Mouse (Mus musculus) hindbrain, embryonic 11.5 days (tissue): ENCODE results near the gene Bcl2l11. TPM values are rescaled to one million over a fixed set of nuclear protein-coding genes. Genes with fewer than 3 reads are reported as not detected.

ENCODE experiments used
- ATAC-seq: fragments of 200-750 bp; cut with Nextera tagmentation; 2 replicates; pipeline ENCODE4 v1.8.0; 2017; ENCODE audit warnings: mild to moderate bottlenecking, moderate TSS enrichment, moderate library complexity; ENCODE audit not compliant: low FRiP score
- DNase-seq: peaks from one replicate; pipeline ENCODE4 v3.0.0-alpha.2; 2015; ENCODE audit warnings: low spot score
- H3K27ac ChIP-seq: fragments of 300-500 bp; sonication (generic); 2 replicates; pipeline ENCODE4 v1.5.1; 2014; ENCODE audit warnings: mild to moderate bottlenecking, low read depth, low read length
- H3K27me3 ChIP-seq: fragments of 300-500 bp; sonication (generic); 2 replicates; pipeline ENCODE4 v1.6.1; 2014; ENCODE audit warnings: mild to moderate bottlenecking, low read length, moderate library complexity, mixed read lengths; ENCODE audit not compliant: control insufficient read depth, insufficient read depth
- H3K36me3 ChIP-seq: fragments of 300-500 bp; sonication (generic); 2 replicates; pipeline ENCODE4 v1.6.1; 2014; ENCODE audit warnings: mild to moderate bottlenecking, low read length, moderate library complexity, mixed read lengths; ENCODE audit not compliant: control insufficient read depth, insufficient read depth
- H3K4me1 ChIP-seq: fragments of 300-500 bp; sonication (generic); replicated peaks from 2 replicates; pipeline ENCODE4 v1.6.1; 2014; ENCODE audit warnings: low read length, mixed read lengths; ENCODE audit not compliant: control insufficient read depth, insufficient read depth
- H3K4me2 ChIP-seq: fragments of 300-500 bp; sonication (generic); replicated peaks from 2 replicates; pipeline ENCODE4 v1.6.1; 2014; ENCODE audit warnings: mild to moderate bottlenecking, low read depth, low read length
- H3K4me3 ChIP-seq: fragments of 300-500 bp; sonication (generic); 2 replicates; pipeline ENCODE4 v1.5.1; 2014; ENCODE audit warnings: low read depth, low read length
- H3K9ac ChIP-seq: fragments of 300-500 bp; sonication (generic); 2 replicates; pipeline ENCODE4 v1.6.1; 2014; ENCODE audit warnings: low read depth, low read length
- H3K9me3 ChIP-seq: fragments of 300-500 bp; sonication (generic); 2 replicates; pipeline ENCODE4 v1.6.1; 2016; ENCODE audit warnings: low read length; ENCODE audit not compliant: control insufficient read depth
- WGBS: fragments of 180-500 bp; shearing (Covaris S2); extraction: QIAGEN DNeasy Blood & Tissue Kit; methylation state at CpG from one replicate; pipeline ENCODE4 v1.1.7; 2014; 5-methylcytosine and 5-hydroxymethylcytosine counted together
- polyA plus RNA-seq: library from polyadenylated mRNA; unstranded; fragments of >200 nt; fragmentation: Nextera tagmentation; extraction: Ambion mirVana; gene quantifications from 2 replicates; pipeline ENCODE4 v1.2.1, GENCODE M21; 2014

Bcl2l11 gene
- polyA plus RNA-seq, 1 experiment from 2014 or later, result 17.2 TPM

DNA sequence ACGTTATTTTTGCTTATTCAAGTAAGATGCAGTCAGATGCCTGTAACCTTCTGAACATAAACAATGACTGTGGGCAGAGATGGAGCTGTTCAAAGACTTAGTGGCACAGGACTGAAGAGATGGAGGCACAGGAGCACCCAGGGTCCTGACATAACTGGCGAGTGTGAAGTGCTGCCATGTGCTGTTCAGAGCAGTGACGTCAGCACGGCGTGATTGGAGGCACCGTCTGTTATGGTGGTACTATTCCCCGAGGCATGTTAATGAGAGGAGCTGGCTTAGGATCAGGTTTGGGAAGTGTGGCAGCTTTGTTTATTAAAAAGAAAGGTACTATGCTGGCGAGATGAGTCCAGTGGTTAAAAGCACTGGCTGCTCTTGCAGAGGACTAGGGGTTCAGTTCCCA is 13.1 kb downstream of the Bcl2l11 start:
- ATAC-seq, result 0 out of 2 replicates have a peak, but pooled peaks have one; percentile 43
- Histone ChIP-seq H3K9ac (no peak overlapping the region), H3K27me3 (no peaks in the 10 kb centered on the region), H3K36me3 (no peaks in the 10 kb centered on the region), H3K9me3 (no peaks in the 10 kb centered on the region), H3K4me3 (no peak overlapping the region), H3K27ac (no peak overlapping the region), H3K4me1 (no peaks in the 10 kb centered on the region; the same call in 1 of the 2 replicates), H3K4me2 (no peak overlapping the region)
- no peak for DNase-seq
- 70% methylated on average over 8 of the region's 8 CpGs for WGBS

DNA sequence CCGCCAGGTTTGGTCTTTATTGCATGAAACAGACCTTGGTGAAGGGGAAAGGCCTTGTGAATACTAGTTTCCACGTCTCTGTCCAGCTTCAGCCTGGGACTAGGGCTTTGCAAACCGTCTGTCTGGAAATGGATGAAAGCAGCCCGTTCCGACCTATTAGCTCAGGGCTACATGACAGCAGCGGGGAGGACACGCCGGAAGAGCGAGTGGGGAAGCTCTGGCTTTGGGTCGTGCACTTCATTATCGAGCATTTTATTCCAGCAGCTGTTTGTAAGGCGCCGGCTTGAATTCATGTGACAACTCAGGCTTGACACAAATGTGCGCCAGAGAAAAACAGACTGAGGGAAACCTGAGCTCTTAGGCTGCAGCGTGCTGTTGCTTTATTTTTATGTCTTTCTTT is 13.9 kb downstream of the Bcl2l11 start:
- ATAC-seq (no peak), DNase-seq (no peak)
- H3K4me3 ChIP-seq, result no peak overlapping the region
- no peaks in the 10 kb centered on the region; the same call in 1 of the 2 replicates for H3K4me1 ChIP-seq
- H3K4me2 ChIP-seq, result no peak overlapping the region
- no peaks in the 10 kb centered on the region for H3K27me3 ChIP-seq
- H3K9ac ChIP-seq, result 0 out of 2 replicates have a peak overlapping the region, but pooled peaks have one; percentile 42
- no peaks in the 10 kb centered on the region for H3K36me3 ChIP-seq
- peak overlapping the region; percentile 47; the same call in 1 of the 2 replicates for H3K27ac ChIP-seq
- 69% methylated on average over 15 of the region's 15 CpGs for WGBS
- H3K9me3 ChIP-seq, result no peaks in the 10 kb centered on the region

DNA sequence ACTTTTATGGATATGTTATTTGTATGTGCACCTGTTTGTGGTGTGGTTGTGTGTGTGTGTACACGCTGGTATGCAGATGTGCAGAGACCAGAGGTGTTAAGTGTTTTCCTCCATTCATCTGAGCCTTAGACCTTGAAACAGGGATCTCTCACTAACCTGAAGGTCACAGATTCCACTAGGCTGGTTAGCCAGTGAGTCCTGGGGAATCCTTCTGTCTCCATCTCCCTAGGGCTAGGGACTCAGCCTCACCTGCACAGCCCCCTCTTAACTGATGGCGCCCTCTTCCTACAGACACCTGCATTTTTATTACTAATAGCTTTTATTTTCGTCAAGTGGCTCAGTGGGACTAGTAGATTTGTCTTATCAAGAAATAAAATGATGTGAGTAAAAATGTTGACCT is 14.3 kb downstream of the Bcl2l11 start:
- H3K4me1 ChIP-seq, result no peaks in the 10 kb centered on the region; the same call in 1 of the 2 replicates
- WGBS, result 92% methylated on average over 3 of the region's 3 CpGs
- no peaks in the 10 kb centered on the region for H3K36me3 ChIP-seq
- no peaks in the 10 kb centered on the region for H3K27me3 ChIP-seq
- H3K27ac ChIP-seq, result peak overlapping the region; percentile 47; the same call in 1 of the 2 replicates
- no peak overlapping the region for H3K4me3 ChIP-seq
- DNase-seq (no peak), ATAC-seq (no peak)
- no peaks in the 10 kb centered on the region for H3K9me3 ChIP-seq
- H3K4me2 ChIP-seq, result no peak overlapping the region
- no peak overlapping the region; the same call in 1 of the 2 replicates for H3K9ac ChIP-seq

DNA sequence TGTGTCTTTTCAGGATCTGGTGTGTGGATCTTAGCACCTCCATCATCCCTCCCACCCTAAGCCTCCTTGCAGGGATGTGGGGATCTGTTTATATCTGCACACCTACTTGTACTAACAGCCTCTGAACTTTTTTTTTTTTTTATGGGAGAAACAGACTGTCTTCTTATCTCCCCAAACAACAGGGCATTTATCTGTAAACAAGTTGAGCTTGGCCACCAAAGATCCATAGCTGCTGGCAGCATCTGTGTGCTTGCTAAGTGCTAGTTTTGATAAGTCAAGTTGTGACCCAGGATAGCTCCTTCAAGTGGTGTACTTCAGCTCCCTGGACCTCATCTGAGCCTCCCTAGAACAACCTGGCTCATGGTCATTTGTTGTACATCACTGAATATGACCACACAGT is 18.2 kb downstream of the Bcl2l11 start:
- Histone ChIP-seq H3K27ac (no peak overlapping the region), H3K4me3 (no peak overlapping the region), H3K9ac (no peak overlapping the region), H3K27me3 (no peaks in the 10 kb centered on the region), H3K4me2 (no peak overlapping the region), H3K36me3 (0 out of 2 replicates have a peak, but pooled peaks cover 3% of the 10 kb centered on the region), H3K9me3 (no peaks in the 10 kb centered on the region), H3K4me1 (no peaks in the 10 kb centered on the region; the same call in 1 of the 2 replicates)
- DNase-seq (no peak), ATAC-seq (no peak)

DNA sequence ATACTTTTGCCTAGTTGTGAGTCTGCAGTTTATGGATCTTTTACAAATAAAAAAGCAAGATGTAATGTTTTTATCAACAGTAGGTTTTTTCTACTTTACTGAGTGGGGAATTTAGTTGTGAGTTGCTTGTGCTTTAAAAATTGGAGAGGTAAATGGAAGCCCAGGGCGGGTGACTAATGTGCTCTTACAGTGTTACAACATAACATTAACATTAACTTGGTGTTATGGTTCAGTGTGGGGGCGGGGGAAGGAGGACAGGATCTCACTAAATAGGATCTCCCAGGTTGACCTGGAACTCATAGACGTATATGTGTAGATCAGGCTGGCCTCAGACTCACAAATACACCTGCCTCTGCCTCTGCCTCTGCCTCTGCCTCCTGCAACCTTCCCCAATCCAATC is 19.6 kb downstream of the Bcl2l11 start:
- no peaks in the 10 kb centered on the region for H3K4me1 ChIP-seq
- H3K27ac ChIP-seq, result no peak overlapping the region
- no peak overlapping the region for H3K4me2 ChIP-seq
- H3K9ac ChIP-seq, result no peak overlapping the region
- DNase-seq (no peak), ATAC-seq (no peak)
- H3K36me3 ChIP-seq, result 0 out of 2 replicates have a peak, but pooled peaks cover 3% of the 10 kb centered on the region
- no peaks in the 10 kb centered on the region for H3K27me3 ChIP-seq
- H3K9me3 ChIP-seq, result no peaks in the 10 kb centered on the region
- no peak overlapping the region for H3K4me3 ChIP-seq
- 93% methylated on average over 3 of the region's 3 CpGs for WGBS

- Histone ChIP-seq H3K4me1 (no peaks in the 10 kb centered on the region), H3K9ac (no peak overlapping the region), H3K27me3 (no peaks in the 10 kb centered on the region), H3K4me3 (no peak overlapping the region), H3K4me2 (no peak overlapping the region), H3K36me3 (0 out of 2 replicates have a peak, but pooled peaks cover 3% of the 10 kb centered on the region), H3K27ac (no peak overlapping the region), H3K9me3 (no peaks in the 10 kb centered on the region)
- 81% methylated on average over 5 of the region's 5 CpGs for WGBS
- ATAC-seq (no peak), DNase-seq (no peak)
These were observed 23.8 kb downstream of the Bcl2l11 start for GRCm38 (mm10) chr2:128149596-128149995.

- no peaks in the 10 kb centered on the region for H3K9me3 ChIP-seq
- no peak for ATAC-seq
- no peaks in the 10 kb centered on the region for H3K4me1 ChIP-seq
- H3K9ac ChIP-seq, result no peak overlapping the region
- 0 out of 2 replicates have a peak, but pooled peaks cover 3% of the 10 kb centered on the region for H3K36me3 ChIP-seq
- no peak for DNase-seq
- H3K27me3 ChIP-seq, result no peaks in the 10 kb centered on the region
- no peak overlapping the region for H3K27ac ChIP-seq
- WGBS, result 92% methylated on average over 9 of the region's 9 CpGs
- no peak overlapping the region for H3K4me3 ChIP-seq
- H3K4me2 ChIP-seq, result no peak overlapping the region
These were observed 26.4 kb downstream of the Bcl2l11 start for GRCm38 (mm10) chr2:128152211-128152610.

- no peak overlapping the region for H3K9ac ChIP-seq
- no peak overlapping the region for H3K27ac ChIP-seq
- no peaks in the 10 kb centered on the region for H3K4me1 ChIP-seq
- WGBS, result 90% methylated on average over 16 of the region's 16 CpGs
- H3K9me3 ChIP-seq, result no peaks in the 10 kb centered on the region
- no peaks in the 10 kb centered on the region for H3K36me3 ChIP-seq
- ATAC-seq (no peak), DNase-seq (no peak)
- no peaks in the 10 kb centered on the region for H3K27me3 ChIP-seq
- H3K4me2 ChIP-seq, result no peak overlapping the region
- H3K4me3 ChIP-seq, result no peak overlapping the region
These were observed 27.2 kb downstream of the Bcl2l11 start for GRCm38 (mm10) chr2:128152845-128153550.

GRCm38 (mm10) chr2:128153551-128153910 is 27.7 kb downstream of the Bcl2l11 start:
- no peak overlapping the region for H3K27ac ChIP-seq
- DNase-seq (no peak), ATAC-seq (no peak)
- no peaks in the 10 kb centered on the region for H3K9me3 ChIP-seq
- no peak overlapping the region for H3K4me3 ChIP-seq
- no peaks in the 10 kb centered on the region for H3K36me3 ChIP-seq
- no peak overlapping the region for H3K4me2 ChIP-seq
- 63% methylated on average over 11 of the region's 11 CpGs for WGBS
- no peak overlapping the region for H3K9ac ChIP-seq
- H3K4me1 ChIP-seq, result no peaks in the 10 kb centered on the region
- no peaks in the 10 kb centered on the region for H3K27me3 ChIP-seq
